Mouse (Mus musculus) kidney, adult 2 months (tissue): ENCODE measurements around the gene Aplp1.

Experiments used
- CTCF ChIP-seq: fragments of 200-500 bp; conservative IDR thresholded peaks from 2 replicates; pipeline ENCODE4 v1.5.1; 2011; ENCODE audit warnings: low read depth, mild to moderate bottlenecking, control low read depth, low read length, moderate library complexity, mixed read lengths; ENCODE audit not compliant: insufficient read depth, insufficient read length
- POLR2A ChIP-seq: fragments of 200-500 bp; IDR thresholded peaks from one replicate; pipeline ENCODE4 v1.6.1; 2011; ENCODE audit warnings: low read depth, low read length, control low read depth

DNA sequence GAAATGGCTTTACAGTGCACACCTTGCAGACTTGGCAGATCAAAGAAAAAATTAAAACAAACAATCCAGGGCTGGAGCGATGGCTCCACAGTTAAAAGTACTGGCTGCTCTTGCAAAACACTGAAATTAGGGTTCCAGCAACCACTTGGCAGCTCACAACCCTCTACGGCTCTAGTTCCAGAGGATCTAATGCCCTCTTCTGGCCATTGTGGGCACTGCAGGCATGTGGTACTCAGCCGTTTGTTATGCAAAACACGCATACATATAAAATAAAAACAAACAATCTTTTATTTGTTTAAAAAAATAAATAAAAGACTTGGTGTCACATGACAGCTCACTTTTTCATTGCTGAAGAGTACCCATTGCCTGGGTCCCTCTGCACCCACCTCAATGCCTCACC is 47.4 kb upstream of the Aplp1 start:
- no peak for TF ChIP-seq POLR2A
- TF ChIP-seq CTCF = peak; percentile 85
